Mouse (Mus musculus): ENCODE measurements at regions not wholly inside any gene's neighbourhood (a gene's known extent, or its start where the extent isn't known, plus 50 kb on each side); places are given as distances from the start of the nearest gene placed in this dataset.
"Not testable (repeated sequence)": the region's sequence is repeated elsewhere in the genome, so short reads cannot be mapped to it uniquely, and the experiment has no call there.

- not testable (repeated sequence) for TF ChIP-seq CTCF, EP300 (IDR thresholded peaks at IDR 0.05; ENCODE audit: low read depth)
Measured at GRCm38 (mm10) chr4:10694106-10694748, 180.1 kb upstream of the 2610301B20Rik start.

All from heart, postnatal 0 days (tissue).